Mouse (Mus musculus): ENCODE results near the gene B230217C12Rik.
"Not testable (repeated sequence)": the region's sequence is repeated elsewhere in the genome, so short reads cannot be mapped to it uniquely, and the experiment has no call there.

B230217C12Rik gene

GRCm38 (mm10) chr11:97825971-97826370, 14.6 kb upstream of the B230217C12Rik start:
- no peak for DNase-seq (ENCODE audit: low spot score)

- no peak for DNase-seq (ENCODE audit: low spot score)
Observed at GRCm38 (mm10) chr11:97826414-97826813, 14.2 kb upstream of the B230217C12Rik start.

- no peak for DNase-seq (ENCODE audit: low spot score)
Observed at GRCm38 (mm10) chr11:97827654-97828053, 12.9 kb upstream of the B230217C12Rik start.

- DNase-seq (ENCODE audit: low spot score): no peak
Observed at GRCm38 (mm10) chr11:97829365-97829764, 11.2 kb upstream of the B230217C12Rik start.

- DNase-seq (ENCODE audit: low spot score): no peak
Observed at GRCm38 (mm10) chr11:97829913-97830476, 10.6 kb upstream of the B230217C12Rik start.

- DNase-seq (ENCODE audit: low spot score): no peak
Observed at GRCm38 (mm10) chr11:97830501-97830900, 10.1 kb upstream of the B230217C12Rik start.

GRCm38 (mm10) chr11:97832001-97832400, 8.6 kb upstream of the B230217C12Rik start:
- no peak for DNase-seq (ENCODE audit: low spot score)

- no peak for DNase-seq (ENCODE audit: low spot score)
Observed at GRCm38 (mm10) chr11:97833352-97833751, 7.2 kb upstream of the B230217C12Rik start.

GRCm38 (mm10) chr11:97836541-97836940, 4.0 kb upstream of the B230217C12Rik start:
- no peak for DNase-seq (ENCODE audit: low spot score)

GRCm38 (mm10) chr11:97837051-97837450, 3.5 kb upstream of the B230217C12Rik start:
- not testable (repeated sequence) for DNase-seq (ENCODE audit: low spot score)

- DNase-seq (ENCODE audit: low spot score): no peak
Observed at GRCm38 (mm10) chr11:97837641-97838149, 2.9 kb upstream of the B230217C12Rik start.

- DNase-seq (ENCODE audit: low spot score): no peak
Observed at GRCm38 (mm10) chr11:97838779-97839440, 1.7 kb upstream of the B230217C12Rik start.

GRCm38 (mm10) chr11:97839441-97840134, 992 bp upstream of the B230217C12Rik start:
- no peak for DNase-seq (ENCODE audit: low spot score)

GRCm38 (mm10) chr11:97840135-97840490, 467 bp upstream of the B230217C12Rik start:
- no peak for DNase-seq (ENCODE audit: low spot score)

- peak; percentile 94 for DNase-seq (ENCODE audit: low spot score)
Observed at GRCm38 (mm10) chr11:97840991-97841661, 546 bp downstream of the B230217C12Rik start.

GRCm38 (mm10) chr11:97842001-97842400, 1.4 kb downstream of the B230217C12Rik start:
- peak; percentile 54 for DNase-seq (ENCODE audit: low spot score)

- DNase-seq (ENCODE audit: low spot score): no peak
Observed at GRCm38 (mm10) chr11:97850367-97850766, 9.8 kb downstream of the B230217C12Rik start.

GRCm38 (mm10) chr11:97851601-97852000, 11.0 kb downstream of the B230217C12Rik start:
- DNase-seq (ENCODE audit: low spot score): no peak

- DNase-seq (ENCODE audit: low spot score): no peak
Observed at GRCm38 (mm10) chr11:97855473-97855872, 14.9 kb downstream of the B230217C12Rik start.

- no peak for DNase-seq (ENCODE audit: low spot score)
Observed at GRCm38 (mm10) chr11:97862148-97862547, 21.6 kb downstream of the B230217C12Rik start.

GRCm38 (mm10) chr11:97865421-97865820, 24.8 kb downstream of the B230217C12Rik start:
- no peak for DNase-seq (ENCODE audit: low spot score)

GRCm38 (mm10) chr11:97866091-97866888, 25.7 kb downstream of the B230217C12Rik start:
- DNase-seq (ENCODE audit: low spot score): no peak

Measured in embryo, embryonic 10.5 days (tissue).